Mouse (Mus musculus): ENCODE results near the gene Padi4.
A peak's percentile ranks its signal among the peaks of the same experiment; 100 is the strongest.

- TF ChIP-seq CTCF (IDR thresholded peaks at IDR 0.05; ENCODE audit: low read depth, low read length) (no peak), POLR2A (IDR thresholded peaks at IDR 0.05; ENCODE audit: insufficient read depth, low read length) (peak; percentile 75)
These were observed 74.5 kb downstream of the Padi4 start for GRCm38 (mm10) chr4:140699441-140700127.
